ENCODE assay signal across 1 mouse cellular context in the genomic region with DNA sequence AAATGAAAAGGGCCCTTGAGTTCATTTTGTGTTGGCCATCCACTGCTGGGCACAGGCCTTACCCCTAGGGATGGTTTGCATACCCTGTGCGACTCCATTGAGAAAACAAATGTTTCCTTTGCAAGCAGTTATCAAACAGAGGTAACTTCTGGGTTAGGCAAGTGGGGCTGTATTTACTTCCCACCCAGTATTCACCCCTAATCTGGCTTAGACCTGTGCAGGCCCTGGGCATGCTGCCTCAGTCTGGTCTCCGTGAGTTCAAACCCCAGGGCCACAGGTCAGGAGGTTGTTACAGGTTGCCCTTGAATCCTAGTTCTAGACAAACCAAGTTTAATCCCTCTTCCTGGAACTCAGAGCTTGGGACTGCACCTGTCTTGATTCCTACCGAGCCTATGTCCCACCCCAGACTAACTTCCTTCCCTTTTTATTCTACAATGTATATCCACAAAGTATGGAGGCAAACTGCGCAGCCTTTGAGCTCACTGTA.
A peak's percentile ranks its signal among the peaks of the same experiment; 100 is the strongest.
TF ChIP-seq lines count a peak whose summit lies in the region.

No protein-coding gene starts in this region.

TF ChIP-seq in MEL, 35 proteins besides CTCF, POLR2A, EP300 and RAD21:
- no peak for TF ChIP-seq MYC (IDR thresholded peaks at IDR 0.05; ENCODE audit: low read depth, low read length)
- no peak for TF ChIP-seq MYB (IDR thresholded peaks at IDR 0.05; ENCODE audit: low read depth, low read length)
- TF ChIP-seq NRF1 (IDR thresholded peaks at IDR 0.05; ENCODE audit: insufficient read depth, low read depth, low read length, poor library complexity, severe bottlenecking): 0 out of 2 replicates have a peak, but pooled peaks have one; percentile 15
- TF ChIP-seq ETS1 (IDR thresholded peaks at IDR 0.05; ENCODE audit: low read depth, low read length): 0 out of 2 replicates have a peak, but pooled peaks have one; percentile 20
- no peak for TF ChIP-seq USF1 (IDR thresholded peaks at IDR 0.05; ENCODE audit: low read depth, low read length)
- no peak for TF ChIP-seq MEF2A (IDR thresholded peaks at IDR 0.05; ENCODE audit: extremely low read depth, insufficient replicate concordance, low read depth, low read length, poor library complexity, severe bottlenecking)
- no peak for TF ChIP-seq GABPA (IDR thresholded peaks at IDR 0.05; ENCODE audit: low read depth, low read length)
- no peak for TF ChIP-seq POLR2AphosphoS5 (IDR thresholded peaks at IDR 0.05; ENCODE audit: borderline replicate concordance, low read depth, low read length)
- TF ChIP-seq MAZ (IDR thresholded peaks at IDR 0.05; ENCODE audit: low read depth, low read length): no peak
- TF ChIP-seq NELFE (IDR thresholded peaks at IDR 0.05; ENCODE audit: low read depth, low read length): no peak
- no peak for TF ChIP-seq HCFC1 (IDR thresholded peaks at IDR 0.05; ENCODE audit: low read depth, low read length)
- no peak for TF ChIP-seq TBP (IDR thresholded peaks at IDR 0.05; ENCODE audit: low read depth, low read length)
- TF ChIP-seq BHLHE40 (IDR thresholded peaks at IDR 0.05; ENCODE audit: borderline replicate concordance, low read depth, low read length): no peak
- 0 out of 2 replicates have a peak, but pooled peaks have one; percentile 63 for TF ChIP-seq CHD1 (IDR thresholded peaks at IDR 0.05; ENCODE audit: low read depth, low read length)
- no peak for TF ChIP-seq ZNF384 (IDR thresholded peaks at IDR 0.05; ENCODE audit: low read depth, low read length)
- TF ChIP-seq ZKSCAN1 (IDR thresholded peaks at IDR 0.05; ENCODE audit: low read depth, low read length): no peak
- TF ChIP-seq E2F4 (IDR thresholded peaks at IDR 0.05; ENCODE audit: borderline replicate concordance, low read depth, low read length): no peak
- TF ChIP-seq POLR2AphosphoS2 (IDR thresholded peaks at IDR 0.05; ENCODE audit: low read length): no peak
- peak; percentile 48; the same call in 1 of the 2 replicates for TF ChIP-seq TCF12 (IDR thresholded peaks at IDR 0.05; ENCODE audit: low read depth, low read length)
- TF ChIP-seq TAL1 (IDR thresholded peaks at IDR 0.05; ENCODE audit: low read length): peak; percentile 76
- no peak for TF ChIP-seq USF2 (IDR thresholded peaks at IDR 0.05; ENCODE audit: borderline replicate concordance in 1 of 2, insufficient read depth in 1 of 2, low read depth in 1 of 2, low read length in 2 of 2)
- TF ChIP-seq MXI1 (IDR thresholded peaks at IDR 0.05; ENCODE audit: low read depth, low read length): no peak
- no peak for TF ChIP-seq JUND (IDR thresholded peaks at IDR 0.05; ENCODE audit: low read depth, low read length)
- no peak for TF ChIP-seq UBTF (IDR thresholded peaks at IDR 0.05; ENCODE audit: borderline replicate concordance, insufficient read depth, low read depth, low read length)
- TF ChIP-seq SIN3A (IDR thresholded peaks at IDR 0.05; ENCODE audit: low read length): no peak
- TF ChIP-seq GATA1 (IDR thresholded peaks at IDR 0.05; ENCODE audit: low read depth, low read length): peak; percentile 19; the same call in 1 of the 2 replicates
- 0 out of 2 replicates have a peak, but pooled peaks have one; percentile 2 for TF ChIP-seq ZC3H11A (IDR thresholded peaks at IDR 0.05; ENCODE audit: low read depth, low read length)
- TF ChIP-seq RCOR1 (IDR thresholded peaks at IDR 0.05; ENCODE audit: low read depth, low read length): 0 out of 2 replicates have a peak, but pooled peaks have one; percentile 38
- no peak for TF ChIP-seq MAFK (IDR thresholded peaks at IDR 0.05; ENCODE audit: borderline replicate concordance, low read depth, low read length)
- TF ChIP-seq CHD2 (IDR thresholded peaks at IDR 0.05; ENCODE audit: low read length): no peak
- no peak for TF ChIP-seq MAX (IDR thresholded peaks at IDR 0.05; ENCODE audit: low read length)
- no peak for TF ChIP-seq ELF1 (IDR thresholded peaks at IDR 0.05; ENCODE audit: low read depth, low read length)
- no peak for TF ChIP-seq SMC3 (IDR thresholded peaks at IDR 0.05; ENCODE audit: low read depth, low read length)
- no peak for TF ChIP-seq ZMIZ1 (IDR thresholded peaks at IDR 0.05; ENCODE audit: low read depth, low read length)
- TF ChIP-seq KAT2A (conservative IDR thresholded peaks at IDR 0.05; ENCODE audit: low read depth, low read length): no peak
